Mouse (Mus musculus) olfactory bulb, adult 2 months (tissue): ENCODE measurements around the gene Brpf3. TPM values are rescaled to one million over a fixed set of nuclear protein-coding genes. Genes with fewer than 3 reads are reported as not detected.
A peak's percentile ranks its signal among the peaks of the same experiment; 100 is the strongest.

ENCODE experiments used
- H3K27ac ChIP-seq: fragments of 200-500 bp; 2 replicates; pipeline ENCODE4 v1.5.1; 2012; ENCODE audit warnings: low read depth, low read length; ENCODE audit not compliant: insufficient read depth
- H3K4me1 ChIP-seq: fragments of 200-500 bp; 2 replicates; pipeline ENCODE4 v1.6.1; 2012; ENCODE audit warnings: low read length; ENCODE audit not compliant: control insufficient read depth, insufficient read depth
- H3K4me3 ChIP-seq: fragments of 200-500 bp; 2 replicates; pipeline ENCODE4 v1.5.1; 2012; ENCODE audit warnings: mild to moderate bottlenecking, low read depth, low read length, moderate library complexity; ENCODE audit not compliant: insufficient read depth
- CTCF ChIP-seq: fragments of 200-500 bp; IDR thresholded peaks from 2 replicates; pipeline ENCODE4 v1.5.1; 2012; ENCODE audit warnings: low read depth, mild to moderate bottlenecking, low read length, moderate library complexity; ENCODE audit not compliant: insufficient read depth
- POLR2A ChIP-seq: fragments of 200-500 bp; IDR thresholded peaks from 2 replicates; pipeline ENCODE4 v1.6.1; 2012; ENCODE audit warnings: mild to moderate bottlenecking, low read depth, low read length, moderate library complexity; ENCODE audit not compliant: insufficient read depth
- WGBS: fragments of 180-500 bp; shearing (Covaris S2); methylation state at CpG from one replicate; pipeline ENCODE4 v1.1.7; 2018; 5-methylcytosine and 5-hydroxymethylcytosine counted together
- polyA plus RNA-seq: library from polyadenylated mRNA; stranded (reverse); fragments of >200 nt; gene quantifications from 2 replicates; pipeline ENCODE4 v1.2.4, GENCODE M21; 2012; ENCODE audit warnings: low replicate concordance; ENCODE audit not compliant: missing spikeins, insufficient read depth, insufficient read length

Gene Brpf3
- polyA plus RNA-seq, 1 experiment: not detected

GRCm38 (mm10) chr17:28872322-28872721 lies 71.4 kb downstream of the Brpf3 start:
- no peak overlapping the region for H3K27ac ChIP-seq
- no peak for TF ChIP-seq POLR2A
- TF ChIP-seq CTCF: no peak
- H3K4me3 ChIP-seq: no peak overlapping the region
- 96% methylated on average over 7 of the region's 7 CpGs for WGBS
- H3K4me1 ChIP-seq: peaks cover 33% of the 10 kb centered on the region

- 50% methylated on average over 4 of the region's 4 CpGs for WGBS
- Histone ChIP-seq H3K4me3 (no peak overlapping the region), H3K27ac (no peak overlapping the region), H3K4me1 (peaks cover 36% of the 10 kb centered on the region)
- TF ChIP-seq POLR2A (no peak), CTCF (no peak)
These were observed 73.3 kb downstream of the Brpf3 start for GRCm38 (mm10) chr17:28874216-28874615.

- no peak for TF ChIP-seq CTCF
- no peak for TF ChIP-seq POLR2A
- 55% methylated on average over 7 of the region's 7 CpGs for WGBS
- no peak overlapping the region for H3K4me3 ChIP-seq
- peaks cover 33% of the 10 kb centered on the region for H3K4me1 ChIP-seq
- peak overlapping the region; percentile 96 for H3K27ac ChIP-seq
These were observed 73.9 kb downstream of the Brpf3 start for GRCm38 (mm10) chr17:28874825-28875224.

- peak overlapping the region; percentile 96 for H3K27ac ChIP-seq
- no peak overlapping the region for H3K4me3 ChIP-seq
- H3K4me1 ChIP-seq: peaks cover 36% of the 10 kb centered on the region
- 11% methylated on average over 8 of the region's 8 CpGs for WGBS
- TF ChIP-seq CTCF (no peak), POLR2A (peak; percentile 23; the same call in 1 of the 2 replicates)
These were observed 74.4 kb downstream of the Brpf3 start for GRCm38 (mm10) chr17:28875316-28875715.

- WGBS: 77% methylated on average over 5 of the region's 5 CpGs
- no peak overlapping the region for H3K27ac ChIP-seq
- peaks cover 36% of the 10 kb centered on the region for H3K4me1 ChIP-seq
- H3K4me3 ChIP-seq: no peak overlapping the region
- TF ChIP-seq POLR2A (no peak), CTCF (no peak)
These were observed 75.4 kb downstream of the Brpf3 start for GRCm38 (mm10) chr17:28876331-28876730.

- H3K27ac ChIP-seq: no peak overlapping the region
- H3K4me3 ChIP-seq: no peak overlapping the region
- 40% methylated on average over 19 of the region's 19 CpGs for WGBS
- TF ChIP-seq CTCF (peak; percentile 23; the same call in 1 of the 2 replicates), POLR2A (no peak)
- H3K4me1 ChIP-seq: peaks cover 36% of the 10 kb centered on the region
These were observed 75.9 kb downstream of the Brpf3 start for GRCm38 (mm10) chr17:28876821-28877220.

- no peak overlapping the region for H3K27ac ChIP-seq
- peaks cover 28% of the 10 kb centered on the region for H3K4me1 ChIP-seq
- 7% methylated on average over 18 of the region's 18 CpGs for WGBS
- H3K4me3 ChIP-seq: 0 out of 2 replicates have a peak overlapping the region, but pooled peaks have one; percentile 2
- peak; percentile 96 for TF ChIP-seq CTCF
- TF ChIP-seq POLR2A: no peak
These were observed 79.1 kb downstream of the Brpf3 start for GRCm38 (mm10) chr17:28879931-28880391.

- Histone ChIP-seq H3K4me3 (no peak overlapping the region), H3K4me1 (peaks cover 16% of the 10 kb centered on the region), H3K27ac (no peak overlapping the region)
- no peak for TF ChIP-seq POLR2A
- TF ChIP-seq CTCF: no peak
- WGBS: 3% methylated on average over 12 of the region's 12 CpGs
These were observed 81.4 kb downstream of the Brpf3 start for GRCm38 (mm10) chr17:28882316-28882715.

GRCm38 (mm10) chr17:28882810-28883209 lies 81.9 kb downstream of the Brpf3 start:
- Histone ChIP-seq H3K4me1 (peaks cover 16% of the 10 kb centered on the region), H3K4me3 (no peak overlapping the region), H3K27ac (no peak overlapping the region)
- WGBS: 58% methylated on average over 8 of the region's 8 CpGs
- TF ChIP-seq POLR2A: no peak
- no peak for TF ChIP-seq CTCF
